Mouse (Mus musculus) frontal cortex, adult (tissue): Measurements from ENCODE around the gene Igsf9b.

ENCODE experiments used
- ATAC-seq: cut with Nextera tagmentation; 2 replicates; pipeline ENCODE4 v1.9.2; 2017; ENCODE audit warnings: mild to moderate bottlenecking, moderate library complexity, mixed read lengths; ENCODE audit not compliant: low TSS enrichment

Igsf9b gene

DNA sequence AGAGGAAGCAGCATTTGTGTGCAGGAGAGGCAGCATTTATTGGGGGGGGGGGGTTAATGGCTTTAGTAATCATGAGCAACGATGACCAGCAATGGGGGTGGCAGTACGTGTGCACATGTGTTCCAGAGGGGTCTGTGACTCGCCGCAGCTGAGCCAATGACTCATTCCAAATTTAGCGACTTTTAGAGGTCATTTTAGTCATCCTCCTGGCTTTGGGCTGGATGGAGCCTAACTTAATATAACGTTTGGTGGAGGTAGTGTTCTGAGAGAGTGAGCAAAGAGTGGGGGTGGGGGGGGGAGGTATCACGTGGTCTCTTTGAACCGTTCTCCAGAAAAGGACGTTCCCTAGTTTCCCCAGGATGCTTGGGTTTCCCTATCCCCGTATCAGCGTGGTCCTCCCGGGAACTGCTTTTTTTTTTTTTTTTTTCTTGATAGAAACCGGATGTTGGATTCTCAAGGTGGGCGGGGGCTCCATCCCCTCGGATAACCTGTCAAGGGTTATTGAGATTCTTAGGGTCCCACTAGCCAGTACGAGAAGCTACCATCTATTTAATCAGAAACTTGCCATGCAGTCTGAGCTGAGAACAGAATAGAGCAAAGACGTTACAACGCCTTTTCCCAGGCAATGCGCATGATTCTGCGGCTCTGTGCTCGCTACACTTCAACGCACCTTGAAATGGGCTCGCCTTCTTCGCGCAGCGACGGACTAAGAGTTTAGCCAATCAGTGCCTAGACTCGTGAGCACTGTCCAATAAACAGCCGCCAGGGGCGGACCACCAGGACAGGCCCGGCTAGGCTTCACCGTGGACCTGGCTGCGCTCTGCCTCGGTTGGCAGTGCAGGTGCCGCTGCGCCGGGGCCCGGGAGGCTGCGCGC lies at the start of gene Igsf9b:
Igsf9b (plus strand) TSS at position 794 of the 875 bp plus-strand sequence.
- ATAC-seq = peak; percentile 78

- ATAC-seq = no peak
Measured at GRCm38 (mm10) chr9:27252034-27252714, 46.8 kb upstream of the Igsf9b start.

- ATAC-seq = no peak
Measured at GRCm38 (mm10) chr9:27256454-27256853, 42.5 kb upstream of the Igsf9b start.

GRCm38 (mm10) chr9:27260378-27260947 lies 38.5 kb upstream of the Igsf9b start:
- no peak for ATAC-seq

GRCm38 (mm10) chr9:27261905-27262304 lies 37.1 kb upstream of the Igsf9b start:
- peak; percentile 91 for ATAC-seq

- ATAC-seq = no peak
Measured at GRCm38 (mm10) chr9:27265009-27265408, 34.0 kb upstream of the Igsf9b start.

GRCm38 (mm10) chr9:27267878-27268277 lies 31.1 kb upstream of the Igsf9b start:
- ATAC-seq = no peak

DNA sequence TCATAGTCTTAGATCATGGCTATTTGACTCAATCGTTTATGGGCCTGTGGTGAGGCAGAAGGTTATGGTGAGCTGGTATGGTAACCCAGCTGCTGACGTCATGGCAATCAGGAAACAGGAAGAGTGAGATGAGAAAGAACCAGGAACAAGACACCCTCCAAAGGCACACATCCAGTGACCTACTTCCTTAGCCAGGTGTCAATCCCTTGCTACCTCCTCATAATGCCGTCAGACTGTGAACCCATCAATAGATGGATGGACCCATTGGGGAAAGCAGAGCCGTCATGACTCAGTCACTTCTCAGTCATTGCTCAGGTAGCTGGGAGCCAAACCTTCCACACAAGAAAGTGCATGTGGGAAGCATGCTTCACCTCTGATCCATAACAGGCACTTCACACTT lies 30.5 kb upstream of the Igsf9b start:
- no peak for ATAC-seq

DNA sequence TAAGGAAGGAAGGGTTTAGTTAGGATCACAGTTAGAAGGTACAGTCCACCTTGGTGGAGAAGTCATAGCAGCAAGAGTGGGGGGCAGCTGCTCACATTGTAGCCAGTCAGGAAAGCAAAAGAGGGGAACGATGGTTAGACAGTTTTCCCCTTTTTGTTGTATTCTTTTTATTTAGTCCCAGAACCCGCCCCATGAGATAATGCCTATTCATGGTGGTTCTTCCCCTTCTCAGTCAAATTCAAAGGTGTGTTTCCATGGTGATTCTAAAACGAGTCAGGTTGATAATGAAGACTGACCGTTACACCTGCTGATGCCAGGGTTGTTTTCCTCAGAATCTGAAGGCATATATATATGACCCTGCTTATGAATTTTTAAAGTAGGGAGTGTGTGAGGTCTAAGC lies 29.7 kb upstream of the Igsf9b start:
- ATAC-seq = no peak

DNA sequence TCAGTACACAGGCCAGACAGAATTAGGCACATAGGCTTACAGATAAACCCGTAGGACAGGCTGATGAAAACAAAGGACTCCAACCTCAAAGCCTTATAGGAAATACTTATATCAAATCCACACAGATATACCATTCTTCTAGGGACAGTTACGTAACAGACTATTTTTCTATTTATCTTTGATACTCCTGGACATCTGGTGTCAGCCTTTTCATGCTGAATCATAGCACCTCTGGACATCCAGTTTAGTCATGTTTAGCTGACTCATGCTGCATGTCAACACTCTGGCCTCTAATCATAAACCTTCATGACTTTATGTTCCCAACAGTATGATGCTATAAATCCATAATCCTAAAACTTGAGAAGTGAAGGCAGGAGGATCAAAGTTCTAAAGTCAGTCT lies 29.1 kb upstream of the Igsf9b start:
- ATAC-seq = no peak

GRCm38 (mm10) chr9:27271899-27272298 lies 27.1 kb upstream of the Igsf9b start:
- no peak for ATAC-seq

GRCm38 (mm10) chr9:27272858-27273257 lies 26.1 kb upstream of the Igsf9b start:
- ATAC-seq = no peak

GRCm38 (mm10) chr9:27276282-27276839 lies 22.6 kb upstream of the Igsf9b start:
- ATAC-seq = no peak

DNA sequence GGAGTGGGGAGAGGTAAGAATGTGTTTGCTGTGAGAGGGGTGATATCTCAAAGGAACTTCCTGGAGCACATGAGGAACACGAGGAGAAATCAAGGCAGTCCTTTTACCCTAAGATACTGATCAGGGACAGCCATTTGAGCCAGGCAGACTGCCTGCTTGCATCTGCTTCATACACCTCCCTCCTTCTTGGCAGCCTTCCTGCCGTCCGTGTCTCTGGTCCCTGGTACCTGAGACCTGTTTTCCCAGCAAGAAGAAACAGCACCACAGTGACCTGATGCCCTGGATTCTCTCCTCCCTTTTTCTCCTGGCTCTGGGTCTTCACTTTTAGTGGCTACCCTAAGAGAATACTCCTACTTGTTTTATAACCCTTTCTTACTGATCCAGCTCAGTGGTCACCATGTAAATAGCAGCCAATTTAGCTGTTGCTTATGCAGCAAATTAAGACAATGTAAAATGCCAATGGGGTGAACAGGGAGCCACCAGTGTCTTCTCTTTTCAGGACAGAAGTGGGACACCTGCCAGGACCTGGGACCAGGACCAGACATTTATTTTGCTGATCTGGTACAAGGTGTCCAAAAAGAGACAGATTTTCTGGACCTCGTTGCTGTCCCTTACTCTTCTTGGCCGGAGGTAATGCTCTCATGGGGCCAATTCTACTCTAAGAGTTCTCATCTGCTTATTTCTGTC lies 21.5 kb upstream of the Igsf9b start:
- no peak for ATAC-seq

DNA sequence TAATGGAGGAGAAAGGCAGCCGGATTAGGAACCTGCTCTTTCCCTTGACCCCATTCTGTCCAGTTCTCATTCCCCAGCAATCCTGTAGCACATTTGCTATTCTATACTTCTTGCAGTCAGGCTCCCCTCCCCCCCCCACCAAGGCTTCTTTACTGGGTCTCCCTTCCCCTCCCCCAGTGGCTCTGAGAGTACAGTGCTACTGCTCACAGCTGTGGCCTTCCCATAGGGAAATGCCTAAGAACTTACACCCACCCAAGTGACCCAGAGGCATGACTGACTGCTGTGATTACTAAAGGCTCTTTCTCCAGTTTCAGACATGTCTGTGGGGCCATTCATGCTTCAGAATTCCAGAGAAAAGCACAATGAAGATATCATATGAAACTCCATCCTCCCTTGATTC lies 20.0 kb upstream of the Igsf9b start:
- ATAC-seq = no peak

- no peak for ATAC-seq
Measured at GRCm38 (mm10) chr9:27280976-27281375, 18.0 kb upstream of the Igsf9b start.

GRCm38 (mm10) chr9:27285719-27286249 lies 13.2 kb upstream of the Igsf9b start:
- ATAC-seq = peak; percentile 65; the same call in 1 of the 2 replicates

- peak; percentile 39; the same call in 1 of the 2 replicates for ATAC-seq
Measured at GRCm38 (mm10) chr9:27286296-27286695, 12.7 kb upstream of the Igsf9b start.

DNA sequence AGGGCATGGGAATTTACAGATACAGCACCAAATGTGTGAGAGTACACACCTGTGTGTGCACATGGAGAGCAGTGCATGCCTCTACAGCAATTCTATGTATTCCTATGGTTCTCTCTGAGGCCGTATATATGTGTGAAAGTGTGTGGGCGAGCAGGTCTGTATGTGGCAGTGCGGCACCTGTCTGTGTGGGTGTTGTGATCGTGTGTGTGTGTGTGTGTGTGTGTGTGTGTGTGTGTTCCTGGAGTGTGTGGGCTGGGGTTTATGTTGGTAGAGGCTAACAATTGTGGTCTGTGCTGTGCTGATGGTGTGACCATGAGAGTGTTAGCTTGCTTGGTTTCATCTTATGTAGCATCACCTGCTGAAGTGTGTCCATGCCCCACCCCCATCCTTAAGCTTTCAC lies 12.1 kb upstream of the Igsf9b start:
- no peak for ATAC-seq

DNA sequence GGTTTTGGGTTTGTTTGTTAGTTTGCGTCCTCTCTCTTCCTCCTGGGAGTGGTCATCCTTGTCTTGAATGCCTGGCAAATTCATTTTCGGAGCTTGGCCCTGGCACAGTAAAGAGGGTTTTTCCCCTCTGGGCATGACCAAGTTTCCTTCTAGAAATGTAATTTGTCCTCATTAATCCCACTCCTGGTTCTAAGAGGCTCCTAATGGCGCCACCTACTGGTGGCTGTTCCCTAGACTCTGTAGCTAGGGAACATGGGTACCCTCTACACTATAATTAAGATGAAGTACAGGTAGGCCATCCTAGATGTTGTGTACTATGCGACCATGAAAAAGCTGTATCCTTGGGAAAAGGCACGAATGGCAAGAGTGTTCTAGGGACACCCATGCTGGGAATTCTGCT lies 11.6 kb upstream of the Igsf9b start:
- ATAC-seq = no peak

DNA sequence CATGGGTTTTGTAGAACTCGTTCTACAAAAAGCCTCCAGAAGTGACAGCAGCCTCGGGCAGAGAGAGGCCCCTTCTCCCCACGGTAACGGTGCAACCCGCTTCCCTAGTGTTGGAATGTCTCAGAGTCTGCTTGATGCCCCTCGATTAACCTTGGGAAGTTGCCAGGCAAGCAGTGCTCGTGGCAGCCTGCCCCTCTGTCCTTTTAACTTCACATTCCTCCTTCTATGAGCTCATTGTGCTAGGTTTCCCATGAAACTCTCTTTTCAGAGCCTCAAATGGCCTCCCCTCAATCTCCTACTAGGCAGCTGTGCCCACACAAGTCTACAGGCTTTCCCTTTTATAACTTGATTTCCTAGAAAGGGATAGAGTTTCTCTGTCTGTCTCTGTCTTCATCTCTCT lies 10.6 kb upstream of the Igsf9b start:
- ATAC-seq = 0 out of 2 replicates have a peak, but pooled peaks have one; percentile 35
